Mouse (Mus musculus) spleen, adult 18-20 months (tissue): ENCODE results near the gene Orc4.
"Not testable (repeated sequence)": the region's sequence is repeated elsewhere in the genome, so short reads cannot be mapped to it uniquely, and the experiment has no call there.

Experiments
- DNase-seq, 2 experiments: peaks; one replicate each; pipeline ENCODE4 v3.0.0; 2022; ENCODE audit warnings: mixed read lengths in 2 of 2

Gene Orc4

DNA sequence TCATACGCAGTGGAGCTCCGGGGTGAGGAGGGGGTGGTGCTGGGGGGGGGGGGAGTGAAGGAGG lies at the start of gene Orc4:
Gene Orc4, minus strand, starts transcription at position 26 of the 64 bp plus-strand sequence.
- no peak for DNase-seq

- no peak for DNase-seq
These were observed 40.2 kb upstream of the Orc4 start for GRCm38 (mm10) chr2:48990322-48990721.

DNA sequence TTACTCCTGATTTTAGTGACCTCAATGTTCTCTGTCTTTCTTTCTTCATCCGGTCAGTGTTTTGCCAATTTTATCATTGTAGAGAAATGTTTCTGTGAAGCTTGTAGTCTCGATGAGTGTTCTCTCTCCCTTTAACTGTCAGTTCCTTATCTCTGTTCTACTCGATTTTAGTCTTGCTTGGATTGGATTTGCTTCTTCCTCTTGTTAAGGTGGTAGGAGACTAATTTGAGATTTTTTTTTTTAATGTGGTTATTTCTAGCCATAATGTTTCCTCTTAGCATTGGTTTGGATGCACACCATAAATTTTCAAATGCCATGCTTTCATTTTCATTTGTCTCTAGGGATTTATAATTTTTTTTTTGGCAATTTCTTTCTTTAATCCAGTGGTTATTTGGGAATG lies 28.8 kb upstream of the Orc4 start:
- no peak for DNase-seq

DNA sequence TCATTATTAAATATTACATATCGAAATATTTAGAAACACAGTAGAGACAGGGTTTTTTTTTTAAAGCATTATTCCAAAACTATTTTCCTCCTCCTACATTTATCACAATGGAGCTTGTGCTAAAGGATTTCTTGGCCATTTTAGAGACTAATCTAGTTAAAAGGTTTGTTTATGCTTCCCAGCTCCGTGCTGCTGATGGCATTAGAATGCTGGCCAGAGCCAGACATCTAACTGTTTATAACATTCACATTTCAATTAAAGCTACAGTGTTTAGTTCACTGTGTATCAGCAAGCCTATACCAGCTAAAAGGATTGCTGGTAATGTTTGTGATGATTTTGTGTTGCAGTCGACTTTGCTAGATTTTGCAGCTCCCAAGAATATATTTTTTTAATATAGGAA lies 6.5 kb upstream of the Orc4 start:
- DNase-seq: no peak

- no peak for DNase-seq
These were observed 321 bp upstream of the Orc4 start for GRCm38 (mm10) chr2:48950316-48950880.

DNA sequence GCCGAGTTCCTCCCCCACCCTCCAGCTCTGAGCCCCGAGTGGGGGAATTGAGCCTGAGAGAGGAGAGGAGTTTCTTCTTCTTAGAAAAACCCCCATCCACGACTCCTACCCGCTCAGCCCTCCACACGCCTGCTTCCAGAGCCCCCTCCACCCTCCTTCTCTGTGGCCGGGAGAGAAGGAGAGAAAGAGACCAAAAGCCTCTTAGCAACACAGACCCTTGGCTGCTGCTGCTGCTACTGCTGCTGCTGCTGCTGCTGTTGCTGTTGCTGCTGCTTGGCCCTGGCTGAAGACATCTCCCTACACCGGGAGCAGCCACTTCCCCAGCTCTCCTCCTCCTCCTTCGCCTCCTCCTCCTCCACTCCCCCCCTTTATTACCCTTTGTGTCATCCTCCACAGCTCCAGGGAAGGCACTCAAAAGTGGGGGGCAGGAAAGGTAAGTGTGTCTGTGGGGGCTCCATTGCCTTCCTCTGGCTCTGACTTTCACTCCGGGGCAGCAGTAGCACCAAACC lies 280 bp downstream of the Orc4 start:
- DNase-seq: peak; percentile 29 to 49

DNA sequence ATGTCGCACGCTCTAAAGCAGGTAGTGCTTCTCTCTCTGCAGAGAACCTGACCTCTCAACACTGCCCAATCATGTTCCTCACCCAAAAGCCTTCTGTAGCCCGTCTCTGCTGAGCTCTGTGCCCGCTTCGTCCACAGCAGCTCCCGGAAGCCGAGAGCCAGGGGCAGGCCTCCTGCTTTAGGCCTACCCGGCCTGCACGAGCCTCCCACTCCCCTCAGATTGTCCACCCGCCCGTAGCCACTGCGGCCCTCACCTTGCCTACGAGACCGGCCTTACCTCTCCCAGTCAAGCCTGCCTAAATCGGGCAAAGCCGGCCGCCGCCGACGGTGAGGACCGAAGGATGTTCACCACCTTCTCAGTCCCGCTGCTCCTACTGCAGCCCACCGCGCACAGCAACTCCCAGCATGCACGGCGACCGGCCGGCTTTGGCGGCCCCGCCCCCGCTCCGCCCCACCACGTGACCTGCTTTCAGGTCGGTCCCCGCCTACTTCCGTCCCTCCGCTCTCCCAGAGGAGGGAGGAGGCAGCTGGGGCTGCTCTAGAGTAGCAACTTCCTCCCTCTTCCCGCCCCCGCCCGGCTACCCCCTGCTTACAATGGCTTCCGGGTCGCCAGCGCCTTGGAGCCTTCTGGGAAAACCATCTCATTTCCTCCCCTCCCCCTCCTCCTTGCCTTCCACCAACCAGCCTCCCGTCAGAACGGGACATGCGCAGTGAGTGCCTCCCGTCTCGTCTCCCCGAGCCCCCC lies 1.1 kb downstream of the Orc4 start, which contains the start of gene Mbd5:
Gene Mbd5, plus strand, starts transcription at position 668 of the 744 bp plus-strand sequence.
- peak; percentile 99 for DNase-seq

DNA sequence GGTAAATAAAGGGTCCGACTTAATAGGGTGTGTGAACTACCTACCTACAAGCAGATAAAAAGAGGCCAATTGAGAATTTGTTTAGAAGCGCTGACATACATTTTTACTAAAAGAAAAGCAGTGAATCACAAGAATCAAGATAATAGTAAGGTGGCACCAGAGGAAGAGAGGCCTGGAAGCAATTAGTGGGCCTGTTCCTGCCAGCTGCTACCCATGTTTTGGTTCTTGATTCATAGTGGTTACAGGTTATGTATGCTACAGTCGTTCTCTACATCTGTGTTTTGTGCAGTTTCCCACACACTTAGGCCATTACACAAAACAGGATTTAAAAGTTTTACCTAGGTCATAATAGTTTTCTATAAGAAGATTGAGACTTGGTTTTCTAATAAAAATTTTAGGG lies 2.3 kb downstream of the Orc4 start:
- no peak for DNase-seq

DNA sequence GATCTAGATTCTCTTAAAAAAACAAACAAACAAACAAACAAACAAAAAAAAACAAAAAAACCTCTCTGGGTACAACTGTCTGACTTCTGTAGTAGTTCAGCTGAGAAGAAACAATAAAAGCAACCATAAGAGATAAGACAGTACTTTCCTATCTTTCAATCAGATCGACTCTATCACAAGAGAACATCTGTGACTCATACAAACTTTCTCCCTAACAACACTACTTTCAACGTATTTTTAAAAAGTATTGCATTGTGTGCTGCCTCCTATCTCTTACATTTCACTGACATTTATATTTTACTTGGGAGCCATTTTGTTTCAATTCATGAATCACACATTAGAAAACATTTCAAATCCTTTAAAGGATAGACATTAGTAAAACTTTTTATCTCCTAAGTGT lies 15.0 kb downstream of the Orc4 start:
- no peak for DNase-seq

GRCm38 (mm10) chr2:48915832-48916231 lies 34.2 kb downstream of the Orc4 start:
- no peak for DNase-seq

DNA sequence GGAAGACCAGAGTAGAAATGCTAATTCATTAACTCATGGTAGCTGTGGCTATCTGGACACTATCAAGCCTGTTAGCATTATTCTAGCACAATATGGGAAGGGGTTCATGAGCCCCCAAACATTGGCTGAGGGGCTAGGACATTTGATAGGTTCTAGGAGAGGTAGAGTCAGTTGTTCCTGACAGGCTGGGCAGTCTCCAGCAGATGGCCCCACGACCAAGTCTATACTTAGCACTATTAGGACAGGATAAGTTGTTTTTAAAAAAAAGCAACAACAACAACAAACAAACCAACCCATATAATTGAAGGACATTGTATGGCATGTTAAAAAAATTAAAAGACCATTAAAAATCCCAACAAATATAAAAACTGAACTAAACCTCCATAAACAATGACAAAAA lies 35.9 kb downstream of the Orc4 start:
- DNase-seq: no peak

DNA sequence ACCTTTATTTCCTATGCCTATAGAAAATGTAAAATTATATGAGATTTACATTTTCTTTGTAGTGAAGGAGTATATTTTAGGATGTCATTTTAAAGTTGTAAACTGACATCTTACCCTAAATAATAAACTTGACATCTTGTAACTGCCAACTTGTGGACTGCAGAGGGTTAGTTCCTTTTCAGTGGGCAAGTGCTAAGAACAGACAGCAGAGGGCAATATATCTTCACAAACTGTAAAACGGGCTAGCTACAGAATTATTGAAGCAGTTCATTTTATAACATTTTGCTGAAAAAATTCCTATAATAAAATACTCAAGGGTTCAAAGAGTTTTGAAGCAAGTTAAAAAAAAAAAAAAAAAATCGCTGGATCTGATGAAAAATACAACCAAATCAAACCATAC lies 41.2 kb downstream of the Orc4 start:
- no peak for DNase-seq

- DNase-seq: no peak
These were observed 54.9 kb downstream of the Orc4 start for GRCm38 (mm10) chr2:48895186-48895585.

DNA sequence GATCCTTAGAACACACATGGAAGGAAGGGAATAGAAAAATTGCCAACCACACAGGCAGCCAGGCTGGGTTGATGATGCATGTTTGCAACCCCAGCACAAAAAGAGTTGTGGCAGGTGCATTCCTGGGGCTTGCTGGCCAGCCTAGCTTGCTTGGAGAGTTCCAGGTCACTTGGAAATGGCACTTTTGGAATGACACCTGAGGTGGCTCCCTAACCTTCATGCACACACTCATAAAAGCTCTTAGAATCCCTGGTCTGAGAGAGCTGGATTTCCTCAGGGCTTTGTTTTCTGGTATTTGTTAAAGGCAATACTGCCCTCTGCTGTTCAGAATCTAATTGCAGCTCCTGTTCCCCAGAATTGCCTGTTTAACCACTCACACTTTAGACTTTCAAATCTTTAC lies 64.1 kb downstream of the Orc4 start:
- DNase-seq: peak; percentile 5 to 27

DNA sequence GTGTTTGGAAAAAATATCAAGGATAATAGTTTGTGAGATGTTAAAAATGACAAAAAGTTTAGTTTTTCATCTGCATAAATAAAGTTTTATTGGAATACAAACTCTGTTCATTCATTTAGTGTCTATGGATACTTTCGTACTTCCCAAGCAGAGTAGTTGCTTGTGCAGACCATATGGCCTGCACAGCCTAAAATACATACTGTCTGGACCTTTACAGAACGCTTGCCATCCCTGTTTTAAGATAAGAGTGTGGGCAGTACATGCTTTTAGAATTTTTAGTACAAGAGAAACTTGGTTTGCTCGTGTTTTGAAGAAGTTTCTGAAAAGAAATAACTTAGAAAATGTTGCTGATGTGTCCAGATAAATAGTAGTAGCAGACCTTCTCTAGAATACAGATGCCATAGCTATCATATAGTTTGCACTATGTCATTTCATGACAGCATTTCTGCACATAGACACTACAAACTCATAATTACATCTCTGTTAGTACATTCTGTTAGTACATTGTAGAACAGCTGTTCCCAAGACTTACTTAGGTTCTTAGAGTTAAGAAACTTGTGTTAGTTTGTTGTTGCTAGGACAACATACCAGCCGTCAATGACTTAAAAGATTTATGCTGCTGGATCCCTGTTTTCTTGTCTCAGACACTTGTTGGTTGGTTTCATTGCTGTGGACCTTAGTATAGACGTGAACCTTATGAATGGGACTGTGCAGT lies 81.7 kb downstream of the Orc4 start:
- DNase-seq: no peak

GRCm38 (mm10) chr2:48865596-48865995 lies 84.5 kb downstream of the Orc4 start:
- DNase-seq: not testable (repeated sequence)
